In the genomic region with DNA sequence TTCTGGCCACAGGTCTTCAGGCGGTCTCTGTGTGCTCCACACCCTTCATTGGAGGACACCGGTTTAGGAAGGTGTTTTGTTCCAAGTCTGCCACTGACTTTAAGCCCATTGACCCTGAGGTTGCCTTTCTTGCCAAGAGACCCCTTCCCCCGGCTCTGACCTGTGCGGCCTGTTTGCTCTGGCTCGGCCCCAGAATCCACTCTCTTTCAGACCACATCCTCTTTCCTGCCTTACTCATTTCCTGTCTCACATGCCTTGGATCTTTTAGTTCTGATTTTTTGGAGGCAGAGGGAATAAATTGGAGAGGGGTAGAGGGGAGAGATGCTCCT, we compare ENCODE assay signal across 8 mouse cellular contexts. TPM values are rescaled to one million over a fixed set of nuclear protein-coding genes. Genes with fewer than 3 reads are reported as not detected.
DNase-seq lines count a peak whose midpoint lies in the region; ATAC-seq and TF ChIP-seq lines count a peak whose summit lies in the region.

No protein-coding gene starts in this region.

- intact Hi-C loops in heart, postnatal 14 days (cut with DNase I), result no loop called here
- intact Hi-C loops in left cerebral cortex, postnatal 10 days (cut with DNase I), result no loop called here

- H3ac ChIP-seq in C2C12 (ENCODE audit: control insufficient read depth, insufficient read length, low read depth), result peak overlapping the region; percentile 97

- peak; percentile 36 to 44 for DNase-seq in heart, postnatal 14 days
- no peak for DNase-seq in limb, embryonic 14.5 days (ENCODE audit: low spot score)
- no peak for DNase-seq in urinary bladder, adult 2 months (ENCODE audit: low spot score)
- DNase-seq in left cerebral cortex, postnatal 10 days (ENCODE audit: extremely low spot score in 1 of 2, low spot score in 2 of 2), result no peak
- DNase-seq in spleen, adult 12 weeks (ENCODE audit: low spot score), result no peak

- peaks cover 33% of the 10 kb centered on the region for H3K36me3 ChIP-seq in C2C12 (ENCODE audit: control insufficient read depth, insufficient read depth)
- peaks cover 5% of the 10 kb centered on the region; the same call in 1 of the 2 replicates for H3K36me3 ChIP-seq in limb, embryonic 14.5 days (ENCODE audit: control insufficient read depth, insufficient read depth, low read length)
- H3K36me3 ChIP-seq in midbrain, embryonic 16.5 days (ENCODE audit: control insufficient read depth, insufficient read depth, low read length), result no peaks in the 10 kb centered on the region

- H3K4me1 ChIP-seq in brown adipose tissue, adult 24 weeks (ENCODE audit: control insufficient read depth, insufficient read depth, insufficient read length, low read length), result peaks cover 29% of the 10 kb centered on the region
- H3K4me1 ChIP-seq in limb, embryonic 14.5 days (ENCODE audit: control insufficient read depth, insufficient read depth, low read length), result peaks cover 49% of the 10 kb centered on the region
- peaks cover 68% of the 10 kb centered on the region for H3K4me1 ChIP-seq in midbrain, embryonic 16.5 days (ENCODE audit: control insufficient read depth, insufficient read depth, low read length)

- peak overlapping the region; percentile 75 for H3K4me3 ChIP-seq in C2C12 (ENCODE audit: insufficient read depth, poor library complexity, severe bottlenecking)
- peak overlapping the region; percentile 96 for H3K4me3 ChIP-seq in brown adipose tissue, adult 24 weeks (ENCODE audit: insufficient read depth, low read depth, low read length)
- peak overlapping the region; percentile 91 for H3K4me3 ChIP-seq in limb, embryonic 14.5 days (replicated peaks; ENCODE audit: low read length)
- peak overlapping the region; percentile 98 for H3K4me3 ChIP-seq in midbrain, embryonic 16.5 days (ENCODE audit: low read depth, low read length)

- WGBS in limb, embryonic 14.5 days, result 29% methylated on average over 5 of the region's 5 CpGs
- WGBS in midbrain, embryonic 16.5 days, result under 1% methylated on average over 5 of the region's 5 CpGs

- peaks cover 72% of the 10 kb centered on the region for H3K79me2 ChIP-seq in C2C12 (ENCODE audit: control insufficient read depth, insufficient read depth)

- no peaks in the 10 kb centered on the region for H3K9me3 ChIP-seq in limb, embryonic 14.5 days (ENCODE audit: control insufficient read depth, low read length)
- H3K9me3 ChIP-seq in midbrain, embryonic 16.5 days (replicated peaks; ENCODE audit: control insufficient read depth, low read length, poor library complexity, severe bottlenecking), result no peaks in the 10 kb centered on the region

- TF ChIP-seq POLR2A in limb, embryonic 14.5 days (IDR thresholded peaks at IDR 0.05; ENCODE audit: borderline replicate concordance, extremely low read depth, insufficient read depth, insufficient read length), result no peak

- peak overlapping the region; percentile 98 for H3K9ac ChIP-seq in limb, embryonic 14.5 days (ENCODE audit: low read depth, low read length, severe bottlenecking)
- H3K9ac ChIP-seq in midbrain, embryonic 16.5 days (ENCODE audit: low read depth, low read length), result peak overlapping the region; percentile 100

- no peak for TF ChIP-seq CTCF in C2C12 (IDR thresholded peaks at IDR 0.05; ENCODE audit: control insufficient read depth, insufficient read depth, insufficient read length)

- H3K27me3 ChIP-seq in C2C12 (ENCODE audit: control insufficient read depth, insufficient read depth, insufficient read length), result no peaks in the 10 kb centered on the region
- H3K27me3 ChIP-seq in limb, embryonic 14.5 days (ENCODE audit: control insufficient read depth, insufficient read depth, low read length), result no peaks in the 10 kb centered on the region
- no peaks in the 10 kb centered on the region for H3K27me3 ChIP-seq in midbrain, embryonic 16.5 days (ENCODE audit: control insufficient read depth, insufficient read depth, low read depth, low read length)

- no peak for ATAC-seq in limb, embryonic 14.5 days (ENCODE audit: low FRiP score, low read depth)
- ATAC-seq in midbrain, embryonic 16.5 days, result no peak

- H3K79me3 ChIP-seq in C2C12 (ENCODE audit: low read depth), result peaks cover 69% of the 10 kb centered on the region

- H3K27ac ChIP-seq in brown adipose tissue, adult 24 weeks (replicated peaks; ENCODE audit: low read depth, low read length), result peak overlapping the region; percentile 84
- peak overlapping the region; percentile 28; the same call in 1 of the 2 replicates for H3K27ac ChIP-seq in limb, embryonic 14.5 days (replicated peaks; ENCODE audit: low read depth, low read length)
- H3K27ac ChIP-seq in midbrain, embryonic 16.5 days (ENCODE audit: low read length), result peak overlapping the region; percentile 97; the same call in 1 of the 2 replicates

- H3K4me2 ChIP-seq in limb, embryonic 14.5 days (replicated peaks; ENCODE audit: low read depth, low read length, severe bottlenecking), result peak overlapping the region; percentile 89
- H3K4me2 ChIP-seq in midbrain, embryonic 16.5 days (ENCODE audit: low read length), result peak overlapping the region; percentile 97

TF ChIP-seq in C2C12, 6 proteins besides CTCF, POLR2A, EP300 and RAD21:
- no peak for TF ChIP-seq MYOG (IDR thresholded peaks at IDR 0.05; ENCODE audit: control insufficient read depth, extremely low read depth, insufficient read length)
- TF ChIP-seq MAX (IDR thresholded peaks at IDR 0.05), result no peak
- TF ChIP-seq CEBPB (IDR thresholded peaks at IDR 0.05; ENCODE audit: low read depth), result no peak
- no peak for TF ChIP-seq FOSL1 (IDR thresholded peaks at IDR 0.05; ENCODE audit: insufficient read depth, low read length, poor library complexity, severe bottlenecking)

RNA-seq across cellular contexts. Expression of gene A3galt2, which starts 25.5 kb away (rescaled TPM):
- 0.15 TPM for polyA plus RNA-seq in C2C12 (2012; fragmentation: generic; extraction: Trizol)
- not detected in 2 replicates for polyA plus RNA-seq in brown adipose tissue, adult 24 weeks (2012; ENCODE audit: insufficient read depth, insufficient read length, missing spikeins)
- total RNA-seq in heart, postnatal 14 days (2021), result under 1 TPM; 0.20 to 0.33 TPM
- polyA plus RNA-seq in limb, embryonic 14.5 days (2012; rRNA removed), result 1.7 and 2.1 TPM in 2 replicates
- 0.15 and 0.39 TPM in 2 replicates for polyA plus RNA-seq in limb, embryonic 14.5 days (2014; fragmentation: Nextera tagmentation; extraction: Ambion mirVana)
- 0.14 and 0.29 TPM in 2 replicates for polyA plus RNA-seq in midbrain, embryonic 16.5 days (2015; fragmentation: Nextera tagmentation; extraction: Ambion mirVana)
- polyA plus RNA-seq in urinary bladder, adult 2 months (2012; rRNA removed), result 0.28 and 0.33 TPM in 2 replicates
- under 1 TPM; 0.45 to 0.47 TPM for total RNA-seq in left cerebral cortex, postnatal 10 days (2021)

Comparison
In these comparisons a context has a peak if more than half of its experiments do, and no peak if none do; other contexts are left out.
1. H3K27ac ChIP-seq: peak in every context shown above with its lines; median percentile 97 in midbrain, embryonic 16.5 days; 84 in brown adipose tissue, adult 24 weeks; 28 in limb, embryonic 14.5 days.
2. DNase-seq: peak in heart, postnatal 14 days (2 of 2); none in limb, embryonic 14.5 days (single experiment), urinary bladder, adult 2 months (single experiment), left cerebral cortex, postnatal 10 days (0 of 2) and spleen, adult 12 weeks (single experiment).
3. Peak in every context shown above with its lines, with median percentiles within 50 percentile points of each other: H3K4me3 ChIP-seq.